Mouse (Mus musculus) olfactory bulb, adult 2 months (tissue): Measurements from ENCODE around the gene Eps8. TPM values are rescaled to one million over a fixed set of nuclear protein-coding genes. Genes with fewer than 3 reads are reported as not detected.

Experiments used
- H3K27ac ChIP-seq: fragments of 200-500 bp; 2 replicates; pipeline ENCODE4 v1.5.1; 2012; ENCODE audit warnings: low read depth, low read length; ENCODE audit not compliant: insufficient read depth
- H3K4me1 ChIP-seq: fragments of 200-500 bp; 2 replicates; pipeline ENCODE4 v1.6.1; 2012; ENCODE audit warnings: low read length; ENCODE audit not compliant: control insufficient read depth, insufficient read depth
- H3K4me3 ChIP-seq: fragments of 200-500 bp; 2 replicates; pipeline ENCODE4 v1.5.1; 2012; ENCODE audit warnings: mild to moderate bottlenecking, low read depth, low read length, moderate library complexity; ENCODE audit not compliant: insufficient read depth
- CTCF ChIP-seq: fragments of 200-500 bp; IDR thresholded peaks from 2 replicates; pipeline ENCODE4 v1.5.1; 2012; ENCODE audit warnings: low read depth, mild to moderate bottlenecking, low read length, moderate library complexity; ENCODE audit not compliant: insufficient read depth
- POLR2A ChIP-seq: fragments of 200-500 bp; IDR thresholded peaks from 2 replicates; pipeline ENCODE4 v1.6.1; 2012; ENCODE audit warnings: mild to moderate bottlenecking, low read depth, low read length, moderate library complexity; ENCODE audit not compliant: insufficient read depth
- WGBS: fragments of 180-500 bp; shearing (Covaris S2); methylation state at CpG from one replicate; pipeline ENCODE4 v1.1.7; 2018; 5-methylcytosine and 5-hydroxymethylcytosine counted together
- polyA plus RNA-seq: library from polyadenylated mRNA; stranded (reverse); fragments of >200 nt; gene quantifications from 2 replicates; pipeline ENCODE4 v1.2.4, GENCODE M21; 2012; ENCODE audit warnings: low replicate concordance; ENCODE audit not compliant: missing spikeins, insufficient read depth, insufficient read length

Gene Eps8
- polyA plus RNA-seq, 1 experiment, result not detected

- TF ChIP-seq POLR2A, result no peak
Observed at GRCm38 (mm10) chr6:137669876-137670275, 15.2 kb upstream of the Eps8 start.

GRCm38 (mm10) chr6:137669433-137669832 lies 14.8 kb upstream of the Eps8 start:
- Histone ChIP-seq H3K4me1 (no peaks in the 10 kb centered on the region; the same call in 1 of the 2 replicates), H3K27ac (no peak overlapping the region), H3K4me3 (no peak overlapping the region)
- 98% methylated on average over 1 of the region's 1 CpGs for WGBS
- TF ChIP-seq POLR2A (no peak), CTCF (no peak)

More at GRCm38 (mm10) chr6:137669876-137670275, 15.2 kb upstream of the Eps8 start:
- H3K27ac ChIP-seq, result no peak overlapping the region
- no peaks in the 10 kb centered on the region; the same call in 1 of the 2 replicates for H3K4me1 ChIP-seq
- 80% methylated on average over 3 of the region's 3 CpGs for WGBS
- H3K4me3 ChIP-seq, result no peak overlapping the region

GRCm38 (mm10) chr6:137668331-137668730 lies 13.7 kb upstream of the Eps8 start:
- H3K4me3 ChIP-seq, result no peak overlapping the region
- TF ChIP-seq CTCF (no peak), POLR2A (no peak)
- WGBS, result 73% methylated on average over 3 of the region's 3 CpGs
- no peak overlapping the region for H3K27ac ChIP-seq
- H3K4me1 ChIP-seq, result no peaks in the 10 kb centered on the region; the same call in 1 of the 2 replicates

- WGBS, result 63% methylated on average over 3 of the region's 3 CpGs
Observed at GRCm38 (mm10) chr6:137667665-137668064, 13.0 kb upstream of the Eps8 start.

GRCm38 (mm10) chr6:137664936-137665335 lies 10.3 kb upstream of the Eps8 start:
- TF ChIP-seq CTCF, result no peak
- TF ChIP-seq POLR2A, result no peak
- H3K4me3 ChIP-seq, result no peak overlapping the region
- 49% methylated on average over 3 of the region's 3 CpGs for WGBS
- no peak overlapping the region for H3K27ac ChIP-seq
- peaks cover 6% of the 10 kb centered on the region for H3K4me1 ChIP-seq

More at GRCm38 (mm10) chr6:137667665-137668064, 13.0 kb upstream of the Eps8 start:
- TF ChIP-seq POLR2A (no peak), CTCF (no peak)
- Histone ChIP-seq H3K4me3 (no peak overlapping the region), H3K27ac (no peak overlapping the region), H3K4me1 (no peaks in the 10 kb centered on the region; the same call in 1 of the 2 replicates)

GRCm38 (mm10) chr6:137661583-137662365 lies 7.1 kb upstream of the Eps8 start:
- no peak overlapping the region for H3K27ac ChIP-seq
- 74% methylated on average over 23 of the region's 23 CpGs for WGBS

GRCm38 (mm10) chr6:137658426-137659088 lies 3.9 kb upstream of the Eps8 start:
- peaks cover 6% of the 10 kb centered on the region for H3K4me1 ChIP-seq
- no peak for TF ChIP-seq POLR2A
- TF ChIP-seq CTCF, result no peak
- H3K4me3 ChIP-seq, result no peak overlapping the region
- no peak overlapping the region for H3K27ac ChIP-seq
- 66% methylated on average over 12 of the region's 12 CpGs for WGBS

More at GRCm38 (mm10) chr6:137661583-137662365, 7.1 kb upstream of the Eps8 start:
- Histone ChIP-seq H3K4me1 (peaks cover 6% of the 10 kb centered on the region), H3K4me3 (no peak overlapping the region)
- TF ChIP-seq CTCF (no peak), POLR2A (no peak)

- WGBS, result 73% methylated on average over 6 of the region's 6 CpGs
- Histone ChIP-seq H3K4me3 (no peak overlapping the region), H3K27ac (no peak overlapping the region), H3K4me1 (peaks cover 6% of the 10 kb centered on the region)
- TF ChIP-seq CTCF (no peak), POLR2A (no peak)
Observed at GRCm38 (mm10) chr6:137657203-137657602, 2.5 kb upstream of the Eps8 start.

GRCm38 (mm10) chr6:137649528-137649927 lies 5.1 kb downstream of the Eps8 start:
- H3K27ac ChIP-seq, result no peak overlapping the region
- 0 out of 2 replicates have a peak, but pooled peaks cover 6% of the 10 kb centered on the region for H3K4me1 ChIP-seq
- 21% methylated on average over 7 of the region's 7 CpGs for WGBS
- TF ChIP-seq POLR2A (no peak), CTCF (no peak)
- peak overlapping the region; percentile 64 for H3K4me3 ChIP-seq
